Mouse (Mus musculus) limb, embryonic 11.5 days (tissue): ENCODE measurements around the gene Ctdnep1. TPM values are rescaled to one million over a fixed set of nuclear protein-coding genes. Genes with fewer than 3 reads are reported as not detected.
"Not testable (repeated sequence)": the region's sequence is repeated elsewhere in the genome, so short reads cannot be mapped to it uniquely, and the experiment has no call there.

Experiments
- ATAC-seq: fragments of 200-750 bp; cut with Nextera tagmentation; 2 replicates; pipeline ENCODE4 v1.8.0; 2017; ENCODE audit warnings: low read depth; ENCODE audit not compliant: insufficient number of reproducible peaks, low FRiP score, low TSS enrichment
- DNase-seq: peaks from one replicate; pipeline ENCODE4 v3.0.0-alpha.2; 2015; ENCODE audit warnings: low spot score
- H3K27ac ChIP-seq: fragments of 300-500 bp; sonication (generic); replicated peaks from 2 replicates; pipeline ENCODE4 v1.5.1; 2014; ENCODE audit warnings: low read depth, mild to moderate bottlenecking, low read length
- H3K27me3 ChIP-seq: fragments of 300-500 bp; sonication (generic); 2 replicates; pipeline ENCODE4 v1.6.1; 2014; ENCODE audit warnings: mild to moderate bottlenecking, low read length, mixed read lengths; ENCODE audit not compliant: control insufficient read depth, insufficient read depth
- H3K36me3 ChIP-seq: fragments of 300-500 bp; sonication (generic); 2 replicates; pipeline ENCODE4 v1.6.1; 2014; ENCODE audit warnings: mild to moderate bottlenecking, low read length, moderate library complexity, mixed read lengths; ENCODE audit not compliant: control insufficient read depth, insufficient read depth
- H3K4me1 ChIP-seq: fragments of 300-500 bp; sonication (generic); 2 replicates; pipeline ENCODE4 v1.6.1; 2014; ENCODE audit warnings: low read length, mixed read lengths; ENCODE audit not compliant: control insufficient read depth, insufficient read depth
- H3K4me2 ChIP-seq: fragments of 300-500 bp; sonication (generic); 2 replicates; pipeline ENCODE4 v1.6.1; 2014; ENCODE audit warnings: low read depth, mild to moderate bottlenecking, moderate library complexity; ENCODE audit not compliant: severe bottlenecking
- H3K4me3 ChIP-seq: fragments of 300-500 bp; sonication (generic); 2 replicates; pipeline ENCODE4 v1.5.1; 2014; ENCODE audit warnings: low read depth, low read length
- H3K9ac ChIP-seq: fragments of 300-500 bp; sonication (generic); 2 replicates; pipeline ENCODE4 v1.6.1; 2014; ENCODE audit warnings: mild to moderate bottlenecking, low read length
- H3K9me3 ChIP-seq: fragments of 300-500 bp; sonication (generic); 2 replicates; pipeline ENCODE4 v1.6.1; 2016; ENCODE audit warnings: low read length; ENCODE audit not compliant: control insufficient read depth
- WGBS: fragments of 180-500 bp; shearing (Covaris S2); extraction: QIAGEN DNeasy Blood & Tissue Kit; methylation state at CpG from one replicate; pipeline ENCODE4 v1.1.7; 2014; 5-methylcytosine and 5-hydroxymethylcytosine counted together
- polyA plus RNA-seq: library from polyadenylated mRNA; unstranded; fragments of >200 nt; fragmentation: Nextera tagmentation; extraction: Ambion mirVana; gene quantifications from 2 replicates; pipeline ENCODE4 v1.2.1, GENCODE M21; 2014

Ctdnep1 gene
- polyA plus RNA-seq, 1 experiment from 2014 or later, result 27.6 TPM

GRCm38 (mm10) chr11:70013408-70013807, 32.5 kb downstream of the Ctdnep1 start:
- no peaks in the 10 kb centered on the region for H3K27me3 ChIP-seq
- H3K9ac ChIP-seq, result no peak overlapping the region
- no peaks in the 10 kb centered on the region for H3K9me3 ChIP-seq
- DNase-seq (no peak), ATAC-seq (no peak)
- H3K4me2 ChIP-seq, result no peak overlapping the region
- H3K4me3 ChIP-seq, result no peak overlapping the region
- H3K36me3 ChIP-seq, result peaks cover 25% of the 10 kb centered on the region
- peaks cover 22% of the 10 kb centered on the region for H3K4me1 ChIP-seq
- 87% methylated on average over 3 of the region's 3 CpGs for WGBS
- no peak overlapping the region for H3K27ac ChIP-seq

GRCm38 (mm10) chr11:70014051-70014450, 33.1 kb downstream of the Ctdnep1 start:
- Histone ChIP-seq H3K27me3 (no peaks in the 10 kb centered on the region), H3K4me2 (peak overlapping the region; percentile 83; the same call in 1 of the 2 replicates), H3K4me3 (no peak overlapping the region; the same call in 1 of the 2 replicates), H3K27ac (no peak overlapping the region), H3K9me3 (no peaks in the 10 kb centered on the region), H3K36me3 (peaks cover 21% of the 10 kb centered on the region), H3K4me1 (peaks cover 26% of the 10 kb centered on the region), H3K9ac (peak overlapping the region; percentile 22; the same call in 1 of the 2 replicates)
- DNase-seq (no peak), ATAC-seq (no peak)
- WGBS, result 60% methylated on average over 5 of the region's 5 CpGs

- ATAC-seq (peak; percentile 81), DNase-seq (peak; percentile 88)
- H3K9ac ChIP-seq, result peak within 1 kb of the TSS; percentile 60
- peaks cover 15% of the 10 kb centered on the region for H3K36me3 ChIP-seq
- H3K4me3 ChIP-seq, result peak within 1 kb of the TSS; percentile 52
- peak within 1 kb of the TSS; percentile 40 for H3K27ac ChIP-seq
- H3K4me1 ChIP-seq, result peaks cover 34% of the 10 kb centered on the region
- H3K4me2 ChIP-seq, result peak within 1 kb of the TSS; percentile 83
- H3K27me3 ChIP-seq, result no peaks in the 10 kb centered on the region
- under 1% methylated on average over 35 of the region's 35 CpGs for WGBS
- H3K9me3 ChIP-seq, result no peaks in the 10 kb centered on the region
Measured at GRCm38 (mm10) chr11:70014880-70015558, 34.1 kb downstream of the Ctdnep1 start, which contains the start of gene Acadvl. Acadvl (minus strand) TSS chr11:70015411.

- WGBS, result 66% methylated on average over 6 of the region's 6 CpGs
- ATAC-seq (no peak), DNase-seq (no peak)
- Histone ChIP-seq H3K4me3 (peak overlapping the region; percentile 52; the same call in 1 of the 2 replicates), H3K27me3 (no peaks in the 10 kb centered on the region), H3K9me3 (no peaks in the 10 kb centered on the region), H3K27ac (no peak overlapping the region), H3K4me1 (peaks cover 41% of the 10 kb centered on the region), H3K9ac (no peak overlapping the region), H3K36me3 (peaks cover 11% of the 10 kb centered on the region), H3K4me2 (peak overlapping the region; percentile 83)
Measured at GRCm38 (mm10) chr11:70015677-70016076, 34.7 kb downstream of the Ctdnep1 start.

- not testable (repeated sequence) for H3K9me3 ChIP-seq, H3K9ac ChIP-seq, ATAC-seq, H3K4me3 ChIP-seq, DNase-seq, H3K27ac ChIP-seq, H3K36me3 ChIP-seq, H3K4me2 ChIP-seq, H3K27me3 ChIP-seq
- peaks cover 43% of the 10 kb centered on the region for H3K4me1 ChIP-seq
- WGBS, result 79% methylated on average over 2 of the region's 2 CpGs
Measured at GRCm38 (mm10) chr11:70016177-70016576, 35.2 kb downstream of the Ctdnep1 start.

- WGBS, result 87% methylated on average over 3 of the region's 3 CpGs
- H3K27ac ChIP-seq, result peak within 1 kb of the TSS; percentile 69; the same call in 1 of the 2 replicates
- H3K9ac ChIP-seq, result no peak within 1 kb of the TSS; the same call in 1 of the 2 replicates
- DNase-seq (no peak), ATAC-seq (no peak)
- peaks cover 43% of the 10 kb centered on the region for H3K4me1 ChIP-seq
- no peaks in the 10 kb centered on the region for H3K9me3 ChIP-seq
- peak within 1 kb of the TSS; percentile 59 for H3K4me2 ChIP-seq
- no peaks in the 10 kb centered on the region for H3K27me3 ChIP-seq
- peak within 1 kb of the TSS; percentile 47; the same call in 1 of the 2 replicates for H3K4me3 ChIP-seq
- H3K36me3 ChIP-seq, result peaks cover 5% of the 10 kb centered on the region
Measured at GRCm38 (mm10) chr11:70016669-70017068, 35.7 kb downstream of the Ctdnep1 start, which contains the start of gene Dlg4. Dlg4 (plus strand) TSS chr11:70016942.

GRCm38 (mm10) chr11:70017199-70017767, 36.3 kb downstream of the Ctdnep1 start:
- WGBS, result 48% methylated on average over 7 of the region's 7 CpGs
- H3K4me2 ChIP-seq, result peak overlapping the region; percentile 59; the same call in 1 of the 2 replicates
- H3K4me3 ChIP-seq, result peak overlapping the region; percentile 47; the same call in 1 of the 2 replicates
- DNase-seq, result no peak
- H3K36me3 ChIP-seq, result peaks cover 2% of the 10 kb centered on the region; the same call in 1 of the 2 replicates
- H3K9me3 ChIP-seq, result no peaks in the 10 kb centered on the region
- no peak for ATAC-seq
- H3K27me3 ChIP-seq, result no peaks in the 10 kb centered on the region
- peaks cover 48% of the 10 kb centered on the region for H3K4me1 ChIP-seq
- H3K9ac ChIP-seq, result no peak overlapping the region; the same call in 1 of the 2 replicates
- peak overlapping the region; percentile 69; the same call in 1 of the 2 replicates for H3K27ac ChIP-seq

GRCm38 (mm10) chr11:70018131-70018990, 37.4 kb downstream of the Ctdnep1 start:
- no peaks in the 10 kb centered on the region for H3K9me3 ChIP-seq
- peak overlapping the region; percentile 59 for H3K4me2 ChIP-seq
- H3K36me3 ChIP-seq, result no peaks in the 10 kb centered on the region; the same call in 1 of the 2 replicates
- DNase-seq (peak; percentile 85), ATAC-seq (no peak)
- peak overlapping the region; percentile 47 for H3K4me3 ChIP-seq
- peak overlapping the region; percentile 69 for H3K27ac ChIP-seq
- 1% methylated on average over 25 of the region's 25 CpGs for WGBS
- H3K27me3 ChIP-seq, result no peaks in the 10 kb centered on the region
- H3K4me1 ChIP-seq, result peaks cover 48% of the 10 kb centered on the region
- H3K9ac ChIP-seq, result peak overlapping the region; percentile 64
